Mouse (Mus musculus): ENCODE measurements around the gene Apol7a. TPM values are rescaled to one million over a fixed set of nuclear protein-coding genes. Genes with fewer than 3 reads are reported as not detected.
"Not testable (repeated sequence)": the region's sequence is repeated elsewhere in the genome, so short reads cannot be mapped to it uniquely, and the experiment has no call there.

Apol7a gene
- not detected for total RNA-seq (2021)
- long read RNA-seq, experiment 1, result 0 reads
- long read RNA-seq, experiment 2, result 0 reads

GRCm38 (mm10) chr15:77399027-77399426 lies at the start of gene Apol7a:
Gene Apol7a, minus strand, starts transcription at chr15:77399110.
- DNase-seq (ENCODE audit: low spot score in 2 of 2), result not testable (repeated sequence)

DNA sequence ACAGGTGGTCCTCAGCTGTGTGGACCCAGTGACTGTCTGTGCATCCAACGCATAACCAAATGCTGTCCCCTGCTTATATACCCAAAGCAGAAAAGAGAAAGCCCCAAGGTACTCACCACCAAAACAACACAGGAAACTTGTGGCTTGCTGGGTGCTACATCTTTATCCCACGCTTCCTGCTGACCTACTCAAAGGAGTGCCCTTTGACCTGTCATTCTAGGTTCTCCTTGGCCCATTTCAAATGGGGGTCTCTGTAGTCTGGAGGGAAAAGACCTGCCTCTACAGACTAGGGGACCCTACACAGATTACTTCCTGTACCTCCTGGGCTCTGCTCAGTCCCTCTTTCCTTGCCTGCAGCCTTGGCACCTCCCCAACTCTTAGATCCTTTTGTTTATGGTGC lies 48.5 kb upstream of the Apol7a start, which contains the start of gene Apol7b:
Gene Apol7b, minus strand, starts transcription at position 101 of the 400 bp plus-strand sequence.
- not testable (repeated sequence) for DNase-seq (ENCODE audit: low spot score in 2 of 2)

DNA sequence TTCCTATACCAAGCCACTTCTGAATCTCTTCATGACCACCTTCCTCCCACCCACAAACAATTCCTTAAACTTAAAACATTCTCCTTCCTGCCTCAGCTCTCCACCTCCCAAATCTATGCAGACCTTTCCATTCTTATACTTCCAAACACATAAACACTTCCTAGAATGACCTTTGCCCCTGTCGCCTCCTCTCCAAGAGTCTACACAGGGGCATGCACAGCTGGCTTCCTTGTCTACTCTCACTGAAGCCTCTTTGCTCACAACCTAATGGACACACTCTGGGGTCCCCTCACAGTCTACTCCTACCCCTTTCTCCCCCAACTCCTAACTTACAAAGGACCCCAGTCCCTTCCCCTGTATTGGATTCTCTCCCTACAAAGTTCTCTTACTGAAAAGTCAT lies 46.8 kb upstream of the Apol7a start:
- not testable (repeated sequence) for DNase-seq (ENCODE audit: low spot score in 2 of 2)

- peak; percentile 7 to 35 for DNase-seq (ENCODE audit: low spot score in 2 of 2)
These were observed 45.8 kb upstream of the Apol7a start for GRCm38 (mm10) chr15:77444746-77445145.

- DNase-seq (ENCODE audit: low spot score in 2 of 2), result not testable (repeated sequence)
These were observed 30.0 kb upstream of the Apol7a start for GRCm38 (mm10) chr15:77428690-77429448.

DNA sequence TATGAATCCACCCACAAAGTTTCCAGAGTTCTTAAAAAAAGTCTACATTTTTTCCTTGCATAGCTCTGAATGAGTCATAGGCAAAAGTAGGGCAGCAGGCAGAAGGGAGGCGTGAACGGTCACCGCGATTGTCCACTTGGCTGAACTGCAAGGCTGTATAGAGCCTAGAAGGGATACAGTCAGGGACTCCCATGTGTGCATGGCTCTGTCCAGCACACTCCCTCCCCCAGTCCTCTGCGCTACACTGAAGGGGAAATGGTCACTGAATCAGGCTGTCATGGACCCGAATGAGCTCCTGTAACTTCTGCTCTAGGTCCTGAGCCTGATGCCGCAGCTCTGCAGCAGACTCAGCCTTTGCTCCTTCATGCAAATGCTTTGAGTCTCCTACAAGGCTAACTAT lies 24.0 kb upstream of the Apol7a start:
- DNase-seq (ENCODE audit: low spot score in 2 of 2), result not testable (repeated sequence)

- not testable (repeated sequence) for DNase-seq (ENCODE audit: low spot score in 2 of 2)
These were observed 20.7 kb upstream of the Apol7a start for GRCm38 (mm10) chr15:77419657-77420056.

- DNase-seq (ENCODE audit: low spot score in 2 of 2), result not testable (repeated sequence)
These were observed 17.9 kb upstream of the Apol7a start for GRCm38 (mm10) chr15:77416655-77417333.

GRCm38 (mm10) chr15:77415653-77416052 lies 16.7 kb upstream of the Apol7a start:
- DNase-seq (ENCODE audit: low spot score in 2 of 2), result not testable (repeated sequence)

GRCm38 (mm10) chr15:77412695-77413094 lies 13.8 kb upstream of the Apol7a start:
- DNase-seq (ENCODE audit: low spot score in 2 of 2), result not testable (repeated sequence)

- not testable (repeated sequence) for DNase-seq (ENCODE audit: low spot score in 2 of 2)
These were observed 12.1 kb upstream of the Apol7a start, which contains the start of gene Apol9a for GRCm38 (mm10) chr15:77411035-77411434. Gene Apol9a, minus strand, starts transcription at chr15:77411135.

DNA sequence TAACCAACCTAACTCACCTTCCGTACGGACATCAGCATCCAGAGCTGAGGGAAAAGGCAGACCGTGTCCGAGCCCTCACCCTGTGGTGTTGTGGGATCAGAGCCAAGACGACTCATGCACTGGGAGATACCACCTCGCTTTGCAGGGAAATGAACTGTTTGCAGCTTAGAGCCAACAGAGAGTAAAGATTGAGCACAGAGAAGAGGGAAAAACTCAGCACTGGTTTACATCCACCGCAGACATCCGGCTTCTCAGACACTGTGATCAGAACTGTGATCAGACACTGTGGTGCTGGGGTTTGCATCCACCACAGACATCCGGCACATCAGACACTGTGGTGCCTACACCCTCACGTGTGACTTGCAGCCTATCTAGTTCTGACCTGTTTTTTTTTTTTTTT lies 7.5 kb upstream of the Apol7a start:
- not testable (repeated sequence) for DNase-seq (ENCODE audit: low spot score in 2 of 2)

- not testable (repeated sequence) for DNase-seq (ENCODE audit: low spot score in 2 of 2)
These were observed 1.3 kb downstream of the Apol7a start for GRCm38 (mm10) chr15:77397450-77398132.

DNA sequence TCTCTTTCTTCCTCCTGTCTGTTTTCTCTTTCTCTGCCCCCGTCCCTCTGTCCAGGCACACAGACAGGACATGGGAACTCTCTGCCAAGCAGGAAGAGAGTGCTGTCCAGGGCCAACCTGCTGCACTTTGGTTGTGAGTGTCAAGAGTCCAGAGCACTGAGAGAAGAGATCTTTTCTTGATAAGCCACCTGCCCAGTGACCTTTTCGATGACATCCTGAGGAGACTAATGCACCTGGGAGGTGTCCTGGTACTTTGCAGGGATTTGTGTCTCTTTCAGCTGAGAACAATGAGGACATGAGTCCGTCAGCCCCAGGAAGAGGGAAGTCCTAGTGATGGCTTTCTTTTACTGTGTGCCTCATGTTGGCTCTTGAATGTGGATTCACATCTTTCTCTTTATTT lies 5.1 kb downstream of the Apol7a start:
- not testable (repeated sequence) for DNase-seq (ENCODE audit: low spot score in 2 of 2)

- DNase-seq (ENCODE audit: low spot score in 2 of 2), result no peak
These were observed 11.4 kb downstream of the Apol7a start for GRCm38 (mm10) chr15:77387462-77387861.

- no peak for DNase-seq (ENCODE audit: low spot score in 2 of 2)
These were observed 14.4 kb downstream of the Apol7a start for GRCm38 (mm10) chr15:77384340-77385030.

GRCm38 (mm10) chr15:77382880-77383279 lies 16.0 kb downstream of the Apol7a start:
- no peak for DNase-seq (ENCODE audit: low spot score in 2 of 2)

DNA sequence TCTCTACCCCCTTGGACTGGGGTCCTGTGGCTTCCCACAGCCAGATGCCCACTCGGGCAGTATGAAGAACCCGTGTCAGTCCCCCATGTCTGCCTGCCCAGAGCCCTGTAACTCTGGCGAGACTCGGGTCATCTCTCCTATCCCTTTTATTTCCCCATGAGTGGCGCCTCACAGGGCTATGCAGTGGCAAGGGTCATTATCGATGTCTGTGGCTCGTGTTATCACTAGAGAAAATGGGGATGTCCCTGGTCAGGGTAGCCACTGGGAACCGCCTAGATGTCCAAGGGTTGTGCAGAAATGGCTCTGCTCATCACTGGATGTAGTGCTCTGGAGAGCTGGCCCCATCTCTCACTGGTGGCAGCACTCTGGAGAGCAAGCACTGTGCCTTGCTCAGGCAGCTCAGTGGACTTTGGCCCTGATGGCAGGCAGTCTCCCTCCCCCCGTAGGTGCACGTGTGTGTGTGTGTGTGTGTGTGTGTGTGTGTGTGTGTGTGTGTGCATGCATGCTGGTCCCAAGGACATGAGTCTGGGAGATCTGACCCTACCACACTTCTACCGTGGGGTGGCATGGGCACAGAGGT lies 16.5 kb downstream of the Apol7a start:
- DNase-seq (ENCODE audit: low spot score in 2 of 2), result no peak

- DNase-seq (ENCODE audit: low spot score in 2 of 2), result no peak
These were observed 17.4 kb downstream of the Apol7a start for GRCm38 (mm10) chr15:77381481-77381880.

GRCm38 (mm10) chr15:77379921-77380320 lies 19.0 kb downstream of the Apol7a start:
- DNase-seq (ENCODE audit: low spot score in 2 of 2), result no peak

DNA sequence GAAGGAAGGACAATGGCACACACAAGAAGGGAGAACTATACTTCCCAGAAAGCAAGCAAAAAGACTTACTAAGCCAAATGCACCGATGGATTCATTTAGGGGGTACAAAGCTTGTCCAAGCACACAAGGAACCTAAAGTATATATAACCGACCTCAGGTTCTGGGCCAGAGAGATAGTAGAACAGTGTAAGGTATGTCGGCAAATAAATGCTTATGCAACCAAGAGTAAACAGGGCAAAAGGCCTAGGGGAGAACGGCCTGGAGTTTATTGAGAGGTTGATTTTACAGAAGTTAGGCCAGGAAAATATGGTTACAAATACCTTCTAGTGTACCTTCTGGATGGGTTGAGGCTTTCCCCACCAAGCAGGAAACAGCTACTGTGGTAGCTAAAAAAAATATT lies 21.5 kb downstream of the Apol7a start:
- no peak for DNase-seq (ENCODE audit: low spot score in 2 of 2)
